Mouse (Mus musculus): ENCODE results near the gene Arfgap3. TPM values are rescaled to one million over a fixed set of nuclear protein-coding genes. Genes with fewer than 3 reads are reported as not detected.

The Arfgap3 gene
- total RNA-seq, 1 experiment: 13.5 TPM

- no peak overlapping the region for H3K27ac ChIP-seq (ENCODE audit: insufficient read depth, low read depth, low read length, poor library complexity, severe bottlenecking)
- no peaks in the 10 kb centered on the region for H3K9me3 ChIP-seq (ENCODE audit: control insufficient read depth, insufficient read depth, low read depth, low read length)
- H3K4me3 ChIP-seq (ENCODE audit: insufficient read depth in 1 of 2, low read depth in 1 of 2, low read length in 2 of 2, poor library complexity in 1 of 2, severe bottlenecking in 1 of 2): no peak overlapping the region
- no peak overlapping the region for H3K9ac ChIP-seq (ENCODE audit: insufficient read depth, low read depth, low read length, poor library complexity, severe bottlenecking)
- H3K36me3 ChIP-seq (ENCODE audit: control insufficient read depth, insufficient read depth, low read length, poor library complexity, severe bottlenecking): no peaks in the 10 kb centered on the region
- TF ChIP-seq CHD2 (IDR thresholded peaks at IDR 0.05; ENCODE audit: low read depth, low read length) (no peak), HCFC1 (IDR thresholded peaks at IDR 0.05; ENCODE audit: borderline replicate concordance, insufficient read depth, low read length) (no peak), ZNF384 (IDR thresholded peaks at IDR 0.05; ENCODE audit: low read depth, low read length) (no peak), MAFK (IDR thresholded peaks at IDR 0.05; ENCODE audit: insufficient read depth, low read depth, low read length) (no peak), ZC3H11A (IDR thresholded peaks at IDR 0.05; ENCODE audit: borderline replicate concordance, low read depth, low read length) (no peak)
- peaks cover 1 to 13% of the 10 kb centered on the region in 2 experiments; a peak in 3 of 4 replicates for H3K4me1 ChIP-seq (ENCODE audit: control insufficient read depth in 2 of 2, insufficient read depth in 2 of 2, low read length in 2 of 2, poor library complexity in 1 of 2)
- no peak for DNase-seq (ENCODE audit: low read depth, low spot score)
- in situ Hi-C loops (cut with MboI; ENCODE audit: low sequenced_read_pairs in 2 of 2, unreplicated experiment in 2 of 2): no loop called here
Measured at GRCm38 (mm10) chr15:83299916-83300582, 50.0 kb downstream of the Arfgap3 start.

- no peaks in the 10 kb centered on the region for H3K36me3 ChIP-seq (ENCODE audit: control insufficient read depth, insufficient read depth, low read length, poor library complexity, severe bottlenecking)
Measured at GRCm38 (mm10) chr15:83299450-83299849, 50.6 kb downstream of the Arfgap3 start.

GRCm38 (mm10) chr15:83298810-83299209 is 51.2 kb downstream of the Arfgap3 start:
- Histone ChIP-seq H3K9ac (ENCODE audit: insufficient read depth, low read depth, low read length, poor library complexity, severe bottlenecking) (no peak overlapping the region), H3K27ac (ENCODE audit: insufficient read depth, low read depth, low read length, poor library complexity, severe bottlenecking) (no peak overlapping the region), H3K9me3 (ENCODE audit: control insufficient read depth, insufficient read depth, low read depth, low read length) (no peaks in the 10 kb centered on the region), H3K4me1 (ENCODE audit: control insufficient read depth in 2 of 2, insufficient read depth in 2 of 2, low read length in 2 of 2, poor library complexity in 1 of 2) (peaks cover 0 to 10% of the 10 kb centered on the region in 2 experiments; a peak in 2 of 4 replicates), H3K4me3 (ENCODE audit: insufficient read depth in 1 of 2, low read depth in 1 of 2, low read length in 2 of 2, poor library complexity in 1 of 2, severe bottlenecking in 1 of 2) (no peak overlapping the region), H3K36me3 (ENCODE audit: control insufficient read depth, insufficient read depth, low read length, poor library complexity, severe bottlenecking) (no peaks in the 10 kb centered on the region)
- in situ Hi-C loops (cut with MboI; ENCODE audit: low sequenced_read_pairs in 2 of 2, unreplicated experiment in 2 of 2): no loop called here
- TF ChIP-seq ZC3H11A (IDR thresholded peaks at IDR 0.05; ENCODE audit: borderline replicate concordance, low read depth, low read length) (no peak), MAFK (IDR thresholded peaks at IDR 0.05; ENCODE audit: insufficient read depth, low read depth, low read length) (no peak), HCFC1 (IDR thresholded peaks at IDR 0.05; ENCODE audit: borderline replicate concordance, insufficient read depth, low read length) (no peak), CHD2 (IDR thresholded peaks at IDR 0.05; ENCODE audit: low read depth, low read length) (no peak), ZNF384 (IDR thresholded peaks at IDR 0.05; ENCODE audit: low read depth, low read length) (no peak)
- no peak for DNase-seq (ENCODE audit: low read depth, low spot score)

More at GRCm38 (mm10) chr15:83299450-83299849, 50.6 kb downstream of the Arfgap3 start:
- TF ChIP-seq ZC3H11A (IDR thresholded peaks at IDR 0.05; ENCODE audit: borderline replicate concordance, low read depth, low read length): no peak
- Histone ChIP-seq H3K9me3 (ENCODE audit: control insufficient read depth, insufficient read depth, low read depth, low read length) (no peaks in the 10 kb centered on the region), H3K4me1 (ENCODE audit: control insufficient read depth in 2 of 2, insufficient read depth in 2 of 2, low read length in 2 of 2, poor library complexity in 1 of 2) (peaks cover 0 to 13% of the 10 kb centered on the region in 2 experiments; a peak in 3 of 4 replicates), H3K4me3 (ENCODE audit: insufficient read depth in 1 of 2, low read depth in 1 of 2, low read length in 2 of 2, poor library complexity in 1 of 2, severe bottlenecking in 1 of 2) (no peak overlapping the region), H3K27ac (ENCODE audit: insufficient read depth, low read depth, low read length, poor library complexity, severe bottlenecking) (no peak overlapping the region), H3K9ac (ENCODE audit: insufficient read depth, low read depth, low read length, poor library complexity, severe bottlenecking) (no peak overlapping the region)
- in situ Hi-C loops (cut with MboI; ENCODE audit: low sequenced_read_pairs in 2 of 2, unreplicated experiment in 2 of 2): no loop called here
- no peak for DNase-seq (ENCODE audit: low read depth, low spot score)

- H3K4me1 ChIP-seq (ENCODE audit: control insufficient read depth in 2 of 2, insufficient read depth in 2 of 2, low read length in 2 of 2, poor library complexity in 1 of 2): peaks cover 0 to 8% of the 10 kb centered on the region in 2 experiments; a peak in 1 of 4 replicates
- TF ChIP-seq ZC3H11A (IDR thresholded peaks at IDR 0.05; ENCODE audit: borderline replicate concordance, low read depth, low read length): no peak
- no peak for TF ChIP-seq CHD2 (IDR thresholded peaks at IDR 0.05; ENCODE audit: low read depth, low read length)
- TF ChIP-seq MAFK (IDR thresholded peaks at IDR 0.05; ENCODE audit: insufficient read depth, low read depth, low read length): no peak
- TF ChIP-seq ZNF384 (IDR thresholded peaks at IDR 0.05; ENCODE audit: low read depth, low read length): no peak
- TF ChIP-seq HCFC1 (IDR thresholded peaks at IDR 0.05; ENCODE audit: borderline replicate concordance, insufficient read depth, low read length): no peak
- no peak overlapping the region for H3K27ac ChIP-seq (ENCODE audit: insufficient read depth, low read depth, low read length, poor library complexity, severe bottlenecking)
- no peak overlapping the region for H3K4me3 ChIP-seq (ENCODE audit: insufficient read depth in 1 of 2, low read depth in 1 of 2, low read length in 2 of 2, poor library complexity in 1 of 2, severe bottlenecking in 1 of 2)
- H3K9me3 ChIP-seq (ENCODE audit: control insufficient read depth, insufficient read depth, low read depth, low read length): no peaks in the 10 kb centered on the region
- H3K9ac ChIP-seq (ENCODE audit: insufficient read depth, low read depth, low read length, poor library complexity, severe bottlenecking): no peak overlapping the region
- H3K36me3 ChIP-seq (ENCODE audit: control insufficient read depth, insufficient read depth, low read length, poor library complexity, severe bottlenecking): no peaks in the 10 kb centered on the region
- DNase-seq (ENCODE audit: low read depth, low spot score): no peak
- in situ Hi-C loops (cut with MboI; ENCODE audit: low sequenced_read_pairs in 2 of 2, unreplicated experiment in 2 of 2): no loop called here
Measured at GRCm38 (mm10) chr15:83298313-83298712, 51.7 kb downstream of the Arfgap3 start.
